Mouse (Mus musculus): ENCODE measurements around the gene Gm5148.

GRCm38 (mm10) chr3:37761741-37762140 is 37.5 kb upstream of the Gm5148 start:
- TF ChIP-seq CTCF (IDR thresholded peaks at IDR 0.05; ENCODE audit: low read depth) (no peak), EP300 (IDR thresholded peaks at IDR 0.05; ENCODE audit: low read depth) (no peak)
